ENCODE assay signal across 23 mouse cellular contexts in the genomic region with DNA sequence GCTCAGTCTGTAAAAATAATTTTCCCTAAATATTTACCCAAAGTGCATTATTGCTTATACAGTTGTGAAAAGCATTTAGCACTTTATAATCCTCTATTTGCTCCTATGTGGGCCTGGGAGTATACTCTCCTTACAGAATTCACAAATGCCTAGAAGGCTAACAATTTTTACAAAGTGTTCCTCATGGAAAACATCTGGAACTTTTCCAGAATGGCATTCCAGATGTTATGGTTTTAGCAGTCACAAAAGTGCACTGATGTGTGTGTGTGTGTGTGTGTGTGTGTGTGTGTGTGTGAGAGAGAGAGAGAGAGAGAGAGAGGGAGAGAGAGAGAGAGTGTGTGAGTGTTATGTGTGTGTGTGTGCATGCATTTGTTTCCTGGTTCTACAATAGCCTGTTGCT.
DNase-seq lines count a peak whose midpoint lies in the region; ATAC-seq and TF ChIP-seq lines count a peak whose summit lies in the region.
"Had no signal": no experiment of that assay in that cellular context is flagged by ENCODE, and none has a peak within 500 bp of the region (broad histone marks: within the 10 kb centered on the region; RNA-seq: fewer than 3 reads in every experiment).

No protein-coding gene starts in this region.

- H3K27me3 ChIP-seq in lung, embryonic 14.5 days (ENCODE audit: insufficient read depth, low read length): no peaks in the 10 kb centered on the region
- no peaks in the 10 kb centered on the region for H3K27me3 ChIP-seq in embryonic facial prominence, embryonic 14.5 days (replicated peaks; ENCODE audit: control insufficient read depth, insufficient read depth, low read length)
- no peaks in the 10 kb centered on the region for H3K27me3 ChIP-seq in limb, embryonic 13.5 days
- H3K27me3 ChIP-seq: CH12.LX; embryonic facial prominence, embryonic 15.5 days; hindbrain, embryonic 12.5 days had no signal

- intact Hi-C loops in left cerebral cortex, postnatal 4 days (cut with DNase I): no loop called here
- intact Hi-C loops in left cerebral cortex, postnatal 14 days (cut with DNase I): no loop called here

- H3K27ac ChIP-seq in lung, embryonic 14.5 days (ENCODE audit: low read depth): no peak overlapping the region
- H3K27ac ChIP-seq in embryonic facial prominence, embryonic 14.5 days (replicated peaks; ENCODE audit: low read depth, low read length): peak overlapping the region; percentile 66; the same call in 1 of the 2 replicates
- H3K27ac ChIP-seq in limb, embryonic 13.5 days: peak overlapping the region; percentile 77
- H3K27ac ChIP-seq: embryonic facial prominence, embryonic 15.5 days; forebrain, embryonic 10.5 days; heart, embryonic 10.5 days; hindbrain, embryonic 12.5 days had no signal

- no peak overlapping the region for H3K4me3 ChIP-seq in lung, embryonic 14.5 days (ENCODE audit: low read depth, low read length)
- no peak overlapping the region for H3K4me3 ChIP-seq in embryonic facial prominence, embryonic 14.5 days (ENCODE audit: low read depth, low read length)
- H3K4me3 ChIP-seq in limb, embryonic 13.5 days: no peak overlapping the region
- H3K4me3 ChIP-seq: embryonic facial prominence, embryonic 15.5 days; erythroblast, embryonic 14.5 days; forebrain, embryonic 10.5 days; heart, embryonic 10.5 days; hindbrain, embryonic 12.5 days had no signal

- DNase-seq in lung, embryonic 14.5 days: peak; percentile 66
- no peak for DNase-seq in lung, postnatal 10 days
- no peak for DNase-seq in embryonic facial prominence, embryonic 14.5 days (ENCODE audit: low spot score)
- no peak for DNase-seq in left cerebral cortex, adult 9 months (ENCODE audit: low spot score in 2 of 2)
- no peak for DNase-seq in left cerebral cortex, postnatal 4 days
- no peak for DNase-seq in left cerebral cortex, postnatal 14 days (ENCODE audit: low spot score in 2 of 2)
- DNase-seq: adrenal gland, adult 2 months; adrenal gland, postnatal 25 days; cerebellum, adult 18-20 months; cerebellum, adult 9-11 months; gastrocnemius, postnatal 36 days; heart, adult 18-20 months; heart, postnatal 10 days; heart, postnatal 4 days had no signal

- no peak for TF ChIP-seq CTCF in lung, embryonic 14.5 days (IDR thresholded peaks at IDR 0.05; ENCODE audit: low read depth)

- H3K9ac ChIP-seq in lung, embryonic 14.5 days: no peak overlapping the region
- H3K9ac ChIP-seq in embryonic facial prominence, embryonic 14.5 days (ENCODE audit: low read depth, low read length): no peak overlapping the region
- H3K9ac ChIP-seq in limb, embryonic 13.5 days: no peak overlapping the region
- H3K9ac ChIP-seq: embryonic facial prominence, embryonic 15.5 days; hindbrain, embryonic 12.5 days had no signal

- no peaks in the 10 kb centered on the region for H3K9me3 ChIP-seq in lung, embryonic 14.5 days (ENCODE audit: low read depth, low read length)
- H3K9me3 ChIP-seq in embryonic facial prominence, embryonic 14.5 days (ENCODE audit: control insufficient read depth, low read length): no peaks in the 10 kb centered on the region
- no peaks in the 10 kb centered on the region for H3K9me3 ChIP-seq in limb, embryonic 13.5 days
- H3K9me3 ChIP-seq: embryonic facial prominence, embryonic 15.5 days; forebrain, embryonic 10.5 days; heart, embryonic 10.5 days; hindbrain, embryonic 12.5 days had no signal

- H3K4me1 ChIP-seq in lung, embryonic 14.5 days (ENCODE audit: insufficient read depth): peaks cover 6% of the 10 kb centered on the region; the same call in 1 of the 2 replicates
- peaks cover 32% of the 10 kb centered on the region for H3K4me1 ChIP-seq in embryonic facial prominence, embryonic 14.5 days (ENCODE audit: control insufficient read depth, insufficient read depth, low read length)
- H3K4me1 ChIP-seq in limb, embryonic 13.5 days: peaks cover 62% of the 10 kb centered on the region
- H3K4me1 ChIP-seq: heart, embryonic 10.5 days; hindbrain, embryonic 12.5 days had no signal

- H3K36me3 ChIP-seq in lung, embryonic 14.5 days (ENCODE audit: insufficient read depth): no peaks in the 10 kb centered on the region
- H3K36me3 ChIP-seq in embryonic facial prominence, embryonic 14.5 days (ENCODE audit: control insufficient read depth, insufficient read depth, low read length): no peaks in the 10 kb centered on the region
- no peaks in the 10 kb centered on the region for H3K36me3 ChIP-seq in limb, embryonic 13.5 days
- H3K36me3 ChIP-seq: embryonic facial prominence, embryonic 15.5 days; forebrain, embryonic 10.5 days; heart, embryonic 10.5 days; hindbrain, embryonic 12.5 days had no signal

- ATAC-seq in lung, embryonic 14.5 days (ENCODE audit: insufficient read depth): peak; percentile 49; the same call in 1 of the 2 replicates
- no peak for ATAC-seq in embryonic facial prominence, embryonic 14.5 days (ENCODE audit: low read depth)
- ATAC-seq in limb, embryonic 13.5 days (ENCODE audit: low FRiP score, low read depth): peak; percentile 42
- ATAC-seq: forebrain, embryonic 14.5 days; hindbrain, embryonic 16.5 days had no signal

- no peak overlapping the region for H3K4me2 ChIP-seq in lung, embryonic 14.5 days
- H3K4me2 ChIP-seq in embryonic facial prominence, embryonic 14.5 days (ENCODE audit: low read depth, low read length): no peak overlapping the region
- H3K4me2 ChIP-seq in limb, embryonic 13.5 days (replicated peaks): no peak overlapping the region
- H3K4me2 ChIP-seq: embryonic facial prominence, embryonic 15.5 days; hindbrain, embryonic 12.5 days had no signal
